Mouse (Mus musculus) embryonic facial prominence, embryonic 10.5 days (tissue): ENCODE measurements around the gene Fam169a. TPM values are rescaled to one million over a fixed set of nuclear protein-coding genes. Genes with fewer than 3 reads are reported as not detected.
A peak's percentile ranks its signal among the peaks of the same experiment; 100 is the strongest.
"Not testable (repeated sequence)": the region's sequence is repeated elsewhere in the genome, so short reads cannot be mapped to it uniquely, and the experiment has no call there.

Experiments
- DNase-seq: peaks from one replicate; pipeline ENCODE4 v3.0.0-alpha.2; 2017; ENCODE audit warnings: low spot score
- H3K27ac ChIP-seq: fragments of 300-500 bp; sonication (generic); replicated peaks from 2 replicates; pipeline ENCODE4 v1.5.1; 2016; ENCODE audit warnings: mild to moderate bottlenecking
- H3K27me3 ChIP-seq: fragments of 300-500 bp; sonication (generic); replicated peaks from 2 replicates; pipeline ENCODE4 v1.6.1; 2016; ENCODE audit warnings: low read depth, mild to moderate bottlenecking; ENCODE audit not compliant: poor library complexity, severe bottlenecking
- H3K36me3 ChIP-seq: fragments of 300-500 bp; sonication (generic); replicated peaks from 2 replicates; pipeline ENCODE4 v1.6.1; 2016; ENCODE audit warnings: mild to moderate bottlenecking, moderate library complexity
- H3K4me1 ChIP-seq: fragments of 300-500 bp; sonication (generic); 2 replicates; pipeline ENCODE4 v1.6.1; 2016
- H3K4me3 ChIP-seq: fragments of 300-500 bp; sonication (generic); 2 replicates; pipeline ENCODE4 v1.5.1; 2016; ENCODE audit warnings: mild to moderate bottlenecking, moderate library complexity
- H3K9me3 ChIP-seq: fragments of 300-500 bp; sonication (generic); 2 replicates; pipeline ENCODE4 v1.6.1; 2016; ENCODE audit warnings: mild to moderate bottlenecking
- WGBS: fragments of 180-500 bp; shearing (Covaris S2); methylation state at CpG from one replicate; pipeline ENCODE4 v1.1.7; 2016; 5-methylcytosine and 5-hydroxymethylcytosine counted together
- polyA plus RNA-seq: library from polyadenylated mRNA; unstranded; fragments of >200 nt; fragmentation: Nextera tagmentation; extraction: Ambion mirVana; gene quantifications from 2 replicates; pipeline ENCODE4 v1.2.1, GENCODE M21; 2016

Gene Fam169a
- polyA plus RNA-seq, 1 experiment from 2014 or later = 8.5 TPM

DNA sequence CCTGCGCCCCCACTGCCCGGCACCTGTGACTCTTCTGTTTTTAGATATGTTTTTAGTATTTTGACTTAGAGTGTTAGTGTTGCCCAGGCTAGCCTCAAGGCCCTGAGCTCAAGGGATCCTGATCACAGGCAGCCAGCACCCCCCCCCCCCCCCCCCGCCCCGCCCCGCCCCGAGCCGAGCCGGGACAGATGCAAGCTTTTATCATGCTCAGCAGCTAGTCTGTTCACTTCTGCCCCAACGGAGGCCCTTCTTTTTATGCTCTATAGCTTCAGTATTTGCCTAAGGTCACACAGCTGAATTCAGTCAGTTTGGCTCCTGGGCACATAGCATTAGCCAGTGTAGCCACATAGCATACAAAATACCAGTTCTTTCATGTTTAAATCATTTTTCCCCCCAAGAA, 19.2 kb downstream of the Fam169a start:
- H3K4me3 ChIP-seq = no peak overlapping the region
- no peaks in the 10 kb centered on the region for H3K4me1 ChIP-seq
- H3K36me3 ChIP-seq = no peaks in the 10 kb centered on the region
- DNase-seq = no peak
- 76% methylated on average over 8 of the region's 9 CpGs for WGBS
- no peaks in the 10 kb centered on the region for H3K27me3 ChIP-seq
- H3K9me3 ChIP-seq = no peaks in the 10 kb centered on the region
- no peak overlapping the region for H3K27ac ChIP-seq

GRCm38 (mm10) chr13:97087421-97087820, 20.3 kb downstream of the Fam169a start:
- no peak overlapping the region for H3K27ac ChIP-seq
- no peaks in the 10 kb centered on the region for H3K4me1 ChIP-seq
- H3K36me3 ChIP-seq = no peaks in the 10 kb centered on the region
- H3K4me3 ChIP-seq = no peak overlapping the region
- no peaks in the 10 kb centered on the region for H3K9me3 ChIP-seq
- H3K27me3 ChIP-seq = no peaks in the 10 kb centered on the region
- WGBS = 91% methylated on average over 6 of the region's 6 CpGs
- DNase-seq = no peak

- no peak for DNase-seq
- Histone ChIP-seq H3K27me3 (no peaks in the 10 kb centered on the region), H3K9me3 (no peaks in the 10 kb centered on the region), H3K4me3 (no peak overlapping the region), H3K27ac (no peak overlapping the region), H3K4me1 (no peaks in the 10 kb centered on the region), H3K36me3 (no peaks in the 10 kb centered on the region)
- WGBS = 71% methylated on average over 3 of the region's 3 CpGs
Measured at GRCm38 (mm10) chr13:97088183-97088582, 21.1 kb downstream of the Fam169a start.

DNA sequence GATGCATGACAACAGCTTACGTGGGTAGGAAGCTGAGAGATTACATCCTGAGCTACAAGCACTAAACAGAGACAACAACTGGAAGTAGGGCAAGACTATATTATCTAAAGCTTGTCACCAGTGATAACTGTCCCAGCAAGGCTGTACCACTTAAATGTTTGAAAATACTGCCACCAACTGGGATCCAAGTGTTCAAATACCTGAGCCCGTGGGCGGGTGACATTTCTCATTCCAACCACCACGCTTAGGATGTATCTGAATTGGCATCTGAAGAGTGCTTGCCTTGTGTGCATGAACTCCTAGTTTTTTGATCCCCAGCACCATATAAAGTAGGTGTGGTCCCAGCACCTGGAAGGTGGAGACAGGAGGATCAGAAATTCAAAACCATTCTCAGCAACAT, 28.6 kb downstream of the Fam169a start:
- H3K27ac ChIP-seq = no peak overlapping the region
- no peaks in the 10 kb centered on the region for H3K27me3 ChIP-seq
- no peaks in the 10 kb centered on the region for H3K4me1 ChIP-seq
- WGBS = 85% methylated on average over 4 of the region's 4 CpGs
- DNase-seq = no peak
- H3K9me3 ChIP-seq = no peaks in the 10 kb centered on the region
- peaks cover 10% of the 10 kb centered on the region for H3K36me3 ChIP-seq
- no peak overlapping the region for H3K4me3 ChIP-seq

- WGBS = 84% methylated on average over 22 of the region's 22 CpGs
- no peaks in the 10 kb centered on the region for H3K4me1 ChIP-seq
Measured at GRCm38 (mm10) chr13:97099187-97099852, 32.2 kb downstream of the Fam169a start, which contains the start of gene Gm6169. Gene Gm6169 (minus strand): TSS chr13:97099237.

GRCm38 (mm10) chr13:97104996-97105395, 37.9 kb downstream of the Fam169a start:
- Histone ChIP-seq H3K27ac (no peak overlapping the region), H3K27me3 (no peaks in the 10 kb centered on the region), H3K4me3 (no peak overlapping the region), H3K4me1 (no peaks in the 10 kb centered on the region), H3K9me3 (no peaks in the 10 kb centered on the region), H3K36me3 (peaks cover 8% of the 10 kb centered on the region)
- no peak for DNase-seq
- 68% methylated on average over 7 of the region's 7 CpGs for WGBS

More at GRCm38 (mm10) chr13:97099187-97099852, 32.2 kb downstream of the Fam169a start, which contains the start of gene Gm6169:
- DNase-seq = peak; percentile 51
- no peak within 1 kb of the TSS for H3K27ac ChIP-seq
- H3K36me3 ChIP-seq = 0 out of 2 replicates have a peak, but pooled peaks cover 6% of the 10 kb centered on the region
- H3K4me3 ChIP-seq = no peak within 1 kb of the TSS
- no peaks in the 10 kb centered on the region for H3K9me3 ChIP-seq
- H3K27me3 ChIP-seq = no peaks in the 10 kb centered on the region

- DNase-seq, H3K4me1 ChIP-seq, H3K27ac ChIP-seq, H3K27me3 ChIP-seq, H3K4me3 ChIP-seq, H3K9me3 ChIP-seq: not testable (repeated sequence)
- WGBS = 89% methylated on average over 4 of the region's 4 CpGs
- peaks cover 21% of the 10 kb centered on the region for H3K36me3 ChIP-seq
Measured at GRCm38 (mm10) chr13:97107721-97108120, 40.6 kb downstream of the Fam169a start.

GRCm38 (mm10) chr13:97109046-97109445, 42.0 kb downstream of the Fam169a start:
- H3K4me3 ChIP-seq = no peak overlapping the region
- H3K36me3 ChIP-seq = peaks cover 27% of the 10 kb centered on the region
- WGBS = 85% methylated on average over 4 of the region's 4 CpGs

DNA sequence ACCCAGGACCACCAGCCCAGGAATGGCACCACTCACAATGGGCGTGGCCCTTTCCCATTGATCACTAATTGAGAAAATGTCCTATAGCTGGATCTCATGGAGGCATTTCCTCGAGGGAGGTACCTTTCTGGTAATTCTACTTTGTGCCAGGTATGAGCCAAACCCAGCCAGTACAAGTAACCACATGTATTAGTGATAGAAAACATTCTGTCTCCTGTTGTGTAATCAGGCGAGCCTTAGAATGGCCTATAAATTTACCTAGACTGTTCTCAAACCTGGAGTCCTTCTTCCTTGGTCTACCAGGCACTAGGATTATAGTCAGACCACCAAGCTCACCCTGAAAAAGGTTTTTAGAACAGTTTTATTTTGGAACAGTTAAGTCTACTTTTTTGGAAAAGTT, 54.3 kb downstream of the Fam169a start:
- no peak overlapping the region for H3K27ac ChIP-seq
- no peaks in the 10 kb centered on the region for H3K9me3 ChIP-seq
- WGBS = 82% methylated on average over 3 of the region's 3 CpGs
- no peak for DNase-seq
- H3K27me3 ChIP-seq = no peaks in the 10 kb centered on the region
- no peak overlapping the region for H3K4me3 ChIP-seq
- H3K4me1 ChIP-seq = no peaks in the 10 kb centered on the region
- H3K36me3 ChIP-seq = peaks cover 49% of the 10 kb centered on the region

More at GRCm38 (mm10) chr13:97109046-97109445, 42.0 kb downstream of the Fam169a start:
- H3K9me3 ChIP-seq = no peaks in the 10 kb centered on the region
- no peaks in the 10 kb centered on the region for H3K27me3 ChIP-seq
- no peak overlapping the region for H3K27ac ChIP-seq
- H3K4me1 ChIP-seq = no peaks in the 10 kb centered on the region
- DNase-seq = no peak

GRCm38 (mm10) chr13:97129654-97130053, 62.6 kb downstream of the Fam169a start:
- not testable (repeated sequence) for H3K27ac ChIP-seq, H3K9me3 ChIP-seq, H3K4me3 ChIP-seq, DNase-seq, H3K27me3 ChIP-seq, H3K4me1 ChIP-seq
- 87% methylated on average over 4 of the region's 4 CpGs for WGBS
- H3K36me3 ChIP-seq = peaks cover 50% of the 10 kb centered on the region

DNA sequence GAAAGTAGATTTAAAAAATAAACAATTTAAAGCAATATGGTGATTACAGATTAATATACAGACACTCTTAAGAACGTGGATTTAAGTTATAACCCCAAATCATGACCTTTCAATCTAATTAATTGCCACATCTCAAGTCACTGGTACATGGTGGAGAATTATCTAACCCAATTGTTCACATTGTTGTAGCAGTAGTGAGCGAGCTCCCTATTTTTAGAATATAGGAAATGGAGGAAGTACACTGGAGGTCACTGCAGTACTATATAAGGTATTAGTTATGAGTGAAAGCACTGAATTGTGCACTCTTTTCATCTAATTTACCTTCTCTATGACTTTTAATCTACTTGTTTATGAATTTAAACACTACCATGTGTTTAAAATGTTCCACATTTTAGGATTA, 63.3 kb downstream of the Fam169a start:
- H3K36me3 ChIP-seq = peaks cover 53% of the 10 kb centered on the region

GRCm38 (mm10) chr13:97137466-97138400, 70.6 kb downstream of the Fam169a start, which contains the start of the genes Gfm2 and Nsa2:
Gene Gfm2 (plus strand): TSS chr13:97137937.
Gene Nsa2 (minus strand): TSS chr13:97137937.
- Histone ChIP-seq H3K36me3 (peaks cover 40% of the 10 kb centered on the region), H3K27me3 (no peaks in the 10 kb centered on the region), H3K4me1 (peaks cover 10% of the 10 kb centered on the region), H3K4me3 (peak within 1 kb of the TSS; percentile 79), H3K27ac (peak within 1 kb of the TSS; percentile 88), H3K9me3 (no peaks in the 10 kb centered on the region)
- WGBS = under 1% methylated on average over 57 of the region's 57 CpGs
- peak; percentile 91 for DNase-seq

More for the DNA sequence above, 63.3 kb downstream of the Fam169a start:
- not testable (repeated sequence) for DNase-seq, H3K27me3 ChIP-seq, H3K9me3 ChIP-seq, H3K27ac ChIP-seq, H3K4me3 ChIP-seq, H3K4me1 ChIP-seq
- WGBS = no CpG with 5 or more reads among the region's 2 CpGs
